Mouse (Mus musculus): ENCODE measurements at regions not wholly inside any gene's neighbourhood (a gene's known extent, or its start where the extent isn't known, plus 50 kb on each side); places are given as distances from the start of the nearest gene placed in this dataset.
A peak's percentile ranks its signal among the peaks of the same experiment; 100 is the strongest.

DNA sequence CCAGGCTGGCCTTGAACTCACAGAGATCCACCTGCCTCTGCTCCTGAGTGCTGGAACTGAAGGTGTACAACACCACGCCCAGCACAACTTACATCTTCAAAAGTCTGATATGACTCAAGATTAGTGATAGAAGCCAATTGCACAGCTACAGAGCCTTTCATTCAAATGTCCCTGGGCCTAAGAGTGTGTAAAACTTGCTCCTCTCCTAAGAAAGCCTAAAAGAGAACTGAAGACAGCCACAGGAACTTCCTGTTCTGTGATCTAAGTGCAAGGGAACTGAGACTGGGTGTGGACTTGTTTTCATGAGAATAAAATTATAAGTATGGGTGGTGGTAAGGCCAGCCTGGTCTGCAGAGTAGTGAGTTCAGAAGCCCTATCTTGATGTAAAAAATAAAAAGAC lies 52.5 kb upstream of the Kdm7a start:
- no peaks in the 10 kb centered on the region for H3K79me3 ChIP-seq (ENCODE audit: low read depth)
- no peaks in the 10 kb centered on the region for H3K36me3 ChIP-seq (ENCODE audit: control insufficient read depth, insufficient read depth)
- H3K79me2 ChIP-seq (ENCODE audit: control insufficient read depth, insufficient read depth): no peaks in the 10 kb centered on the region
- H3K27me3 ChIP-seq (ENCODE audit: control insufficient read depth, insufficient read depth, insufficient read length): peaks cover 19% of the 10 kb centered on the region
- H3ac ChIP-seq (ENCODE audit: control insufficient read depth, insufficient read length, low read depth): no peak overlapping the region
- no peak overlapping the region for H3K4me3 ChIP-seq (ENCODE audit: insufficient read depth, poor library complexity, severe bottlenecking)
- TF ChIP-seq MYOD1 (IDR thresholded peaks at IDR 0.05; ENCODE audit: control insufficient read depth, insufficient read length, low read depth) (no peak), MAX (IDR thresholded peaks at IDR 0.05) (no peak), CEBPB (IDR thresholded peaks at IDR 0.05; ENCODE audit: low read depth) (no peak)

DNA sequence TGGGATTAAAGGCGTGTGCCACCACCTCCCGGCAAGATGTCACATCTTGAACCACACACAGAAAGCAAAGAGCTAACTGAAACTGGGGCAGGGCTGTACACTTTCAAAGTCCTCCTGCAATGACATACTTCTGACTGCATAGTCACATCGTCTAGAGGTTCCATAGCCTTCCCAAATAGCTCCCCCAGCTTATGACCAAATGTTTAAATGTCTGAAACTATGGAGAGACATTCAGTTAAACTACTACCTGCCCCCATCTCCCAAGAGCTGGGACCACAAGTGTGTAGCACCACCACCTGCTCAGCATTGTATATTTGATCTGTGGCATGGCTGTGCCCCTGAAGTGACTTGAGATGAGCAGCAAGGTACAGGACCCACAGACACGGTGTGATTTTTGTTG lies 52.1 kb upstream of the Kdm7a start:
- TF ChIP-seq FOSL1 (IDR thresholded peaks at IDR 0.05; ENCODE audit: insufficient read depth, low read length, poor library complexity, severe bottlenecking): no peak
- no peak for TF ChIP-seq MAX (IDR thresholded peaks at IDR 0.05)
- TF ChIP-seq CTCF (IDR thresholded peaks at IDR 0.05; ENCODE audit: control insufficient read depth, insufficient read depth, insufficient read length): no peak
- TF ChIP-seq USF1 (IDR thresholded peaks at IDR 0.05; ENCODE audit: low read depth): no peak
- no peak for TF ChIP-seq MYOD1 (IDR thresholded peaks at IDR 0.05; ENCODE audit: control insufficient read depth, insufficient read length, low read depth)
- no peak for TF ChIP-seq MYOG (IDR thresholded peaks at IDR 0.05; ENCODE audit: control insufficient read depth, extremely low read depth, insufficient read length)
- H3K4me3 ChIP-seq (ENCODE audit: insufficient read depth, poor library complexity, severe bottlenecking): no peak overlapping the region
- no peaks in the 10 kb centered on the region for H3K36me3 ChIP-seq (ENCODE audit: control insufficient read depth, insufficient read depth)
- H3K79me3 ChIP-seq (ENCODE audit: low read depth): no peaks in the 10 kb centered on the region
- H3K79me2 ChIP-seq (ENCODE audit: control insufficient read depth, insufficient read depth): no peaks in the 10 kb centered on the region
- H3K27me3 ChIP-seq (ENCODE audit: control insufficient read depth, insufficient read depth, insufficient read length): peaks cover 19% of the 10 kb centered on the region
- no peak overlapping the region for H3ac ChIP-seq (ENCODE audit: control insufficient read depth, insufficient read length, low read depth)

DNA sequence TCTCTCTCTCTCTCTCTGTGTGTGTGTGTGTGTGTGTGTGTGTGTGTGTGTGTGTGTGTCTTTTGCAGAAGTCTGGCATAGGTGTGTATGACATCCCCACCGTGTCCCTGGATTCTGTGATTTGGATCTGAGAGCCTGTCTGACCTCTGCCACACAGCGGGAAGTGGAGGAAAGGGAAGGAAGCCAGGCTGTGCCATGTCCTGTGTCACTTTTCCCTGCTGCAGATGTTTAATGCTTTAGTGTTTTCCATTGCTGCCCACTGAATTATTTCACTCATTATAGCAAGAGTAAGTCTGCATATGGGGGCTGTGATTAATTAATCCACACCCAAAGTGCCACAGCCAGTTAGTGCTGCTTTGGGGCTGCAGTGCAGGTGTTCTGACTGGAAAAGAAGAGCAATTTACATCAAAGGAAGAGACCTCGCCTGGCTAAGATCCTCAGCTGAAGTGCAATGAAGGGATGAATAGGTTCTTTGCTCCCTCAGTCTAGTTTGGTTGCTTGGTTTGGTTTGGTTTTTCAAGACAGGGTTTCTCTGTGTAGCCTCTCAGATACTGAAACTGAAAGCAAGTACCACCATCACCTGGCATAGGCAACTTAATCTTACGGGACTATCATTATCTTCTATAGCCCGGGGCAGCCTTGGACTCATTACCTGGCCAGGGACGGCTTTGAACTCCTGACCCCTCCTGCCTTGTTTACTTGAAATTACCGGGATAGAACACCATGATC lies 51.2 kb upstream of the Kdm7a start:
- no peak for TF ChIP-seq CTCF (IDR thresholded peaks at IDR 0.05; ENCODE audit: control insufficient read depth, insufficient read depth, insufficient read length)
- no peak for TF ChIP-seq FOSL1 (IDR thresholded peaks at IDR 0.05; ENCODE audit: insufficient read depth, low read length, poor library complexity, severe bottlenecking)
- Histone ChIP-seq H3K79me3 (ENCODE audit: low read depth) (no peaks in the 10 kb centered on the region), H3ac (ENCODE audit: control insufficient read depth, insufficient read length, low read depth) (no peak overlapping the region), H3K27me3 (ENCODE audit: control insufficient read depth, insufficient read depth, insufficient read length) (peaks cover 19% of the 10 kb centered on the region), H3K4me3 (ENCODE audit: insufficient read depth, poor library complexity, severe bottlenecking) (no peak overlapping the region), H3K36me3 (ENCODE audit: control insufficient read depth, insufficient read depth) (no peaks in the 10 kb centered on the region), H3K79me2 (ENCODE audit: control insufficient read depth, insufficient read depth) (no peaks in the 10 kb centered on the region)

DNA sequence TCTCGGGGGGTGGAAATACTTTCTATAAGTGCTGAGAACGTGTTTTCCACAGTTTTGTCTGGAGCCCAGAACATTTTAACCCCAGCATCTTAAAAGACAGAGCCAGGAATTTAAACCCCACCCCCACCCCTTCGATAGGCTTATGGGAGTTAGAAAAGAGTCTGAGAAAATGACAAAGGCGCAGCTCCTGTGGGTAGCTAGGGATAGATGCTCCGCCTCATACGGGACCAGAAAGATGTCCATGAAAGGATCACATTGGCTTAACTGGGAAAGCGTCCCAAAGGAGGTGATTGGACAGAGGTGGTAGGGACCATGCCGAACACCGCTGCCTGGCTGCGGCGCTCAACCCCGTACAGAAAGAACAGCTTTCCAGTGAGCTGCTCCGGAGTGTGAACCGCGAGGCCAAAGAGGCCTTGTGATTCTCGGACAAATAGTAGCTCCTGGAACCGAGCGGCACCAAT lies 50.6 kb upstream of the Kdm7a start:
- H3ac ChIP-seq (ENCODE audit: control insufficient read depth, insufficient read length, low read depth): peak overlapping the region; percentile 19
- peaks cover 19% of the 10 kb centered on the region for H3K27me3 ChIP-seq (ENCODE audit: control insufficient read depth, insufficient read depth, insufficient read length)
- H3K36me3 ChIP-seq (ENCODE audit: control insufficient read depth, insufficient read depth): no peaks in the 10 kb centered on the region
- H3K79me2 ChIP-seq (ENCODE audit: control insufficient read depth, insufficient read depth): no peaks in the 10 kb centered on the region
- H3K4me3 ChIP-seq (ENCODE audit: insufficient read depth, poor library complexity, severe bottlenecking): no peak overlapping the region
- TF ChIP-seq MYOD1 (IDR thresholded peaks at IDR 0.05; ENCODE audit: control insufficient read depth, insufficient read length, low read depth) (no peak), CEBPB (IDR thresholded peaks at IDR 0.05; ENCODE audit: low read depth) (no peak)
- no peaks in the 10 kb centered on the region for H3K79me3 ChIP-seq (ENCODE audit: low read depth)

DNA sequence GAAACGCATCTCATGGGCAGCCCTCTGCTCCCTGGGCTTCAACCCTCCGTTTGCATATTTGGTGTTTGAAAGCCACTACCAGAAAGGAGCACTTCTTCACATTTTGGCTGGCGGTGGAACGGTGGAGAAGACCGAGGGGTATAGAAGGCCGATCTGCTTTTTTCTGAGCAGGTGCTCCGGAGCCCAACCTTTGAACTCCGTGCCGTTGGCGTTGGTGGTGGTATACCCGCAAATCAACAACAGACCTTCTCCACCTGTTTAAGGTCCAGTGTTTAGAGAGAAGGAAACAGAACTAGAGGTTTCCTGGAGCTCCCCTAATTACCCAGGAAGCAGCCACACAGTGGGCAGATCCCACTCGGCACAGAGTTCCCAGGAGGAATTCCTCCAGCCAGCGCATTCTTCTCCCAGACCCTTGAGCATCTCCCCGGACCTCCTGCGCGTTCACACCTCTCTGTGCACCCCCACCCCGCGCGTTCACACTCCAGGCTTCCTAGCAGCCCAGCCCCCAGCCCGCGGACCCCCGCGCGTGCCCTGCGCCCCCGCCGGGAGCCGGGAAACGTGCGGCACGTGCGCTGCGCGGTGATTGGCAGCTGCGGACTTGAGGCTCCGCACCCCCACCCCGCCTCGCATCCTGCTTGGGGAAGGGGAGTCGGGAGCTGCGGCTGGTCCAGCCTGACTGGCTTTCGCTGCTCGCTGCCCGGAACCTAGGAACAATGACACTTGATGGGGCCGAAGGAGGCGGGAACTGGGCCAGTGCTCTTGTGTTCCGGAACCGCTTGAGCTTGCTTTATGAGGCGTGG lies 49.9 kb upstream of the Kdm7a start:
- no peak for TF ChIP-seq CTCF (IDR thresholded peaks at IDR 0.05; ENCODE audit: control insufficient read depth, insufficient read depth, insufficient read length)
- no peak for TF ChIP-seq MYOG (IDR thresholded peaks at IDR 0.05; ENCODE audit: control insufficient read depth, extremely low read depth, insufficient read length)
- TF ChIP-seq MYOD1 (IDR thresholded peaks at IDR 0.05; ENCODE audit: control insufficient read depth, insufficient read length, low read depth): no peak
- TF ChIP-seq MAX (IDR thresholded peaks at IDR 0.05): no peak
- no peak for TF ChIP-seq USF1 (IDR thresholded peaks at IDR 0.05; ENCODE audit: low read depth)
- no peak for TF ChIP-seq CEBPB (IDR thresholded peaks at IDR 0.05; ENCODE audit: low read depth)
- TF ChIP-seq FOSL1 (IDR thresholded peaks at IDR 0.05; ENCODE audit: insufficient read depth, low read length, poor library complexity, severe bottlenecking): no peak
- Histone ChIP-seq H3K36me3 (ENCODE audit: control insufficient read depth, insufficient read depth) (no peaks in the 10 kb centered on the region), H3K79me3 (ENCODE audit: low read depth) (no peaks in the 10 kb centered on the region), H3K79me2 (ENCODE audit: control insufficient read depth, insufficient read depth) (no peaks in the 10 kb centered on the region), H3K4me3 (ENCODE audit: insufficient read depth, poor library complexity, severe bottlenecking) (no peak overlapping the region), H3K27me3 (ENCODE audit: control insufficient read depth, insufficient read depth, insufficient read length) (peaks cover 19% of the 10 kb centered on the region), H3ac (ENCODE audit: control insufficient read depth, insufficient read length, low read depth) (no peak overlapping the region)

Data from C2C12 (cell line).